13 mouse cellular contexts compared by ENCODE assay signal in genomic region chr1:52079724-52080367, GRCm38 (mm10). TPM values are rescaled to one million over a fixed set of nuclear protein-coding genes. Genes with fewer than 3 reads are reported as not detected.
A peak's percentile ranks its signal among the peaks of the same experiment; 100 is the strongest.
DNase-seq lines count a peak whose midpoint lies in the region; ATAC-seq and TF ChIP-seq lines count a peak whose summit lies in the region.
"Had no signal": no experiment of that assay in that cellular context is flagged by ENCODE, and none has a peak within 500 bp of the region (broad histone marks: within the 10 kb centered on the region; RNA-seq: fewer than 3 reads in every experiment).

No protein-coding gene starts in this region.

- H3K4me1 ChIP-seq in neural tube, embryonic 12.5 days = no peaks in the 10 kb centered on the region
- peaks cover 13% of the 10 kb centered on the region for H3K4me1 ChIP-seq in neural tube, embryonic 15.5 days
- peaks cover 5% of the 10 kb centered on the region; the same call in 1 of the 2 replicates for H3K4me1 ChIP-seq in embryonic facial prominence, embryonic 14.5 days (ENCODE audit: control insufficient read depth, insufficient read depth, low read length)
- peaks cover 10% of the 10 kb centered on the region; the same call in 1 of the 2 replicates for H3K4me1 ChIP-seq in hindbrain, postnatal 0 days (ENCODE audit: insufficient read depth, low read length)
- peaks cover 11% of the 10 kb centered on the region for H3K4me1 ChIP-seq in neural tube, embryonic 13.5 days (replicated peaks)

- no peak overlapping the region for H3K9ac ChIP-seq in neural tube, embryonic 12.5 days
- no peak overlapping the region for H3K9ac ChIP-seq in neural tube, embryonic 15.5 days (replicated peaks)
- no peak overlapping the region for H3K9ac ChIP-seq in embryonic facial prominence, embryonic 14.5 days (ENCODE audit: low read depth, low read length)
- no peak overlapping the region for H3K9ac ChIP-seq in hindbrain, postnatal 0 days (replicated peaks; ENCODE audit: low read length)
- no peak overlapping the region for H3K9ac ChIP-seq in neural tube, embryonic 13.5 days
- H3K9ac ChIP-seq: liver, embryonic 14.5 days had no signal

- H3K27ac ChIP-seq in neural tube, embryonic 12.5 days = no peak overlapping the region
- H3K27ac ChIP-seq in neural tube, embryonic 15.5 days (replicated peaks) = no peak overlapping the region
- H3K27ac ChIP-seq in embryonic facial prominence, embryonic 14.5 days (replicated peaks; ENCODE audit: low read depth, low read length) = no peak overlapping the region
- no peak overlapping the region for H3K27ac ChIP-seq in hindbrain, postnatal 0 days
- 0 out of 2 replicates have a peak overlapping the region, but pooled peaks have one; percentile 65 for H3K27ac ChIP-seq in neural tube, embryonic 13.5 days (replicated peaks)
- H3K27ac ChIP-seq: heart, adult 2 months; layer of hippocampus, adult 2 months; liver, embryonic 14.5 days had no signal

- H3K27me3 ChIP-seq in neural tube, embryonic 12.5 days (replicated peaks) = no peaks in the 10 kb centered on the region
- H3K27me3 ChIP-seq in neural tube, embryonic 15.5 days (replicated peaks) = no peaks in the 10 kb centered on the region
- H3K27me3 ChIP-seq in embryonic facial prominence, embryonic 14.5 days (replicated peaks; ENCODE audit: control insufficient read depth, insufficient read depth, low read length) = no peaks in the 10 kb centered on the region
- H3K27me3 ChIP-seq in hindbrain, postnatal 0 days (ENCODE audit: insufficient read depth, low read length) = no peaks in the 10 kb centered on the region
- no peaks in the 10 kb centered on the region for H3K27me3 ChIP-seq in neural tube, embryonic 13.5 days
- H3K27me3 ChIP-seq: CH12.LX had no signal

- H3K4me2 ChIP-seq in neural tube, embryonic 12.5 days (replicated peaks) = no peak overlapping the region
- H3K4me2 ChIP-seq in neural tube, embryonic 15.5 days = no peak overlapping the region
- no peak overlapping the region for H3K4me2 ChIP-seq in embryonic facial prominence, embryonic 14.5 days (ENCODE audit: low read depth, low read length)
- 0 out of 2 replicates have a peak overlapping the region, but pooled peaks have one; percentile 13 for H3K4me2 ChIP-seq in hindbrain, postnatal 0 days (ENCODE audit: low read depth, low read length)
- no peak overlapping the region for H3K4me2 ChIP-seq in neural tube, embryonic 13.5 days

- peak; percentile 78 for DNase-seq in embryonic facial prominence, embryonic 14.5 days (ENCODE audit: low spot score)
- peak; percentile 70 for DNase-seq in hindbrain, postnatal 0 days (ENCODE audit: low spot score)
- DNase-seq in urinary bladder, postnatal 36 days (ENCODE audit: low spot score in 2 of 2) = no peak
- DNase-seq in testis, postnatal 10 days (ENCODE audit: low spot score) = no peak
- DNase-seq in right cerebral cortex, postnatal 10 days (ENCODE audit: low spot score in 2 of 2) = no peak
- DNase-seq: cerebellum, adult 11-12 months; heart, adult 2 months had no signal

- ATAC-seq in neural tube, embryonic 12.5 days (ENCODE audit: low FRiP score, low read depth) = peak; percentile 81
- no peak for ATAC-seq in neural tube, embryonic 15.5 days (ENCODE audit: low FRiP score)
- ATAC-seq in embryonic facial prominence, embryonic 14.5 days (ENCODE audit: low read depth) = peak; percentile 86; the same call in 1 of the 2 replicates
- ATAC-seq in hindbrain, postnatal 0 days = peak; percentile 66
- peak; percentile 83 for ATAC-seq in neural tube, embryonic 13.5 days (ENCODE audit: low read depth)

- no peak overlapping the region for H3K4me3 ChIP-seq in neural tube, embryonic 12.5 days
- no peak overlapping the region for H3K4me3 ChIP-seq in neural tube, embryonic 15.5 days (replicated peaks)
- H3K4me3 ChIP-seq in embryonic facial prominence, embryonic 14.5 days (ENCODE audit: low read depth, low read length) = no peak overlapping the region
- H3K4me3 ChIP-seq in hindbrain, postnatal 0 days (ENCODE audit: low read length) = no peak overlapping the region
- no peak overlapping the region for H3K4me3 ChIP-seq in neural tube, embryonic 13.5 days
- H3K4me3 ChIP-seq: heart, adult 2 months; layer of hippocampus, adult 2 months had no signal

- H3K36me3 ChIP-seq in neural tube, embryonic 12.5 days = no peaks in the 10 kb centered on the region
- no peaks in the 10 kb centered on the region for H3K36me3 ChIP-seq in neural tube, embryonic 15.5 days
- no peaks in the 10 kb centered on the region for H3K36me3 ChIP-seq in embryonic facial prominence, embryonic 14.5 days (ENCODE audit: control insufficient read depth, insufficient read depth, low read length)
- no peaks in the 10 kb centered on the region for H3K36me3 ChIP-seq in hindbrain, postnatal 0 days (ENCODE audit: insufficient read depth, low read length)
- no peaks in the 10 kb centered on the region for H3K36me3 ChIP-seq in neural tube, embryonic 13.5 days

- 7% methylated on average over 10 of the region's 10 CpGs for WGBS in neural tube, embryonic 12.5 days
- 10% methylated on average over 10 of the region's 10 CpGs for WGBS in neural tube, embryonic 15.5 days
- 11% methylated on average over 10 of the region's 10 CpGs for WGBS in embryonic facial prominence, embryonic 14.5 days
- WGBS in hindbrain, postnatal 0 days = 10% methylated on average over 10 of the region's 10 CpGs
- 5% methylated on average over 10 of the region's 10 CpGs for WGBS in neural tube, embryonic 13.5 days

- TF ChIP-seq CTCF in hindbrain, postnatal 0 days (IDR thresholded peaks at IDR 0.05; ENCODE audit: low read depth) = no peak

- H3K9me3 ChIP-seq in neural tube, embryonic 12.5 days = no peaks in the 10 kb centered on the region
- H3K9me3 ChIP-seq in neural tube, embryonic 15.5 days (replicated peaks) = no peaks in the 10 kb centered on the region
- no peaks in the 10 kb centered on the region for H3K9me3 ChIP-seq in embryonic facial prominence, embryonic 14.5 days (ENCODE audit: control insufficient read depth, low read length)
- no peaks in the 10 kb centered on the region for H3K9me3 ChIP-seq in hindbrain, postnatal 0 days (ENCODE audit: low read length)
- no peaks in the 10 kb centered on the region for H3K9me3 ChIP-seq in neural tube, embryonic 13.5 days

RNA-seq across cellular contexts. Expression of gene Stat1, which starts 39.4 kb away (rescaled TPM):
- 15.2 and 18.0 TPM in 2 replicates for polyA plus RNA-seq in neural tube, embryonic 12.5 days (2016; fragmentation: Nextera tagmentation; extraction: Ambion mirVana)
- 16.6 and 49.0 TPM in 2 replicates for polyA plus RNA-seq in neural tube, embryonic 15.5 days (2015; fragmentation: Nextera tagmentation; extraction: Ambion mirVana)
- 21.2 and 24.6 TPM in 2 replicates for polyA plus RNA-seq in embryonic facial prominence, embryonic 14.5 days (2014; fragmentation: Nextera tagmentation; extraction: Ambion mirVana)
- 25.3 and 25.7 TPM in 2 replicates for total RNA-seq in hindbrain, postnatal 0 days (2014; rRNA removed)
- 16.6 and 17.0 TPM in 2 replicates for polyA plus RNA-seq in hindbrain, postnatal 0 days (2015; fragmentation: Nextera tagmentation; extraction: Ambion mirVana)
- 15.0 and 21.1 TPM in 2 replicates for polyA plus RNA-seq in neural tube, embryonic 13.5 days (2015; fragmentation: Nextera tagmentation; extraction: Ambion mirVana)

Comparison
In these comparisons a context has a peak if more than half of its experiments do, and no peak if none do; other contexts are left out.
1. DNase-seq: peak in embryonic facial prominence, embryonic 14.5 days (single experiment) and hindbrain, postnatal 0 days (single experiment); none in urinary bladder, postnatal 36 days (0 of 2), testis, postnatal 10 days (single experiment) and right cerebral cortex, postnatal 10 days (0 of 2).